Mouse (Mus musculus) lung, postnatal 0 days (tissue): ENCODE data around the gene Phlda1. TPM values are rescaled to one million over a fixed set of nuclear protein-coding genes. Genes with fewer than 3 reads are reported as not detected.

ENCODE experiments used
- ATAC-seq: fragments of 200-750 bp; cut with Nextera tagmentation; 2 replicates; pipeline ENCODE4 v1.8.0; 2017; ENCODE audit warnings: moderate library complexity
- DNase-seq: peaks from one replicate; pipeline ENCODE4 v3.0.0-alpha.2; 2016; ENCODE audit warnings: low spot score
- H3K27ac ChIP-seq: fragments of 300-500 bp; sonication (generic); 2 replicates; pipeline ENCODE4 v1.5.1; 2014; ENCODE audit warnings: antibody characterized with exemption, mild to moderate bottlenecking, low read length, mixed read lengths
- H3K27me3 ChIP-seq: fragments of 300-500 bp; sonication (generic); replicated peaks from 2 replicates; pipeline ENCODE4 v1.6.1; 2014; ENCODE audit warnings: low read length, mixed read lengths; ENCODE audit not compliant: insufficient read depth
- H3K36me3 ChIP-seq: fragments of 300-500 bp; sonication (generic); 2 replicates; pipeline ENCODE4 v1.6.1; 2014; ENCODE audit warnings: low read length, mixed read lengths; ENCODE audit not compliant: insufficient read depth
- H3K4me1 ChIP-seq: fragments of 300-500 bp; sonication (generic); 2 replicates; pipeline ENCODE4 v1.6.1; 2014; ENCODE audit warnings: antibody characterized with exemption, low read depth, low read length, mixed read lengths; ENCODE audit not compliant: insufficient read depth
- H3K4me2 ChIP-seq: fragments of 300-500 bp; sonication (generic); replicated peaks from 2 replicates; pipeline ENCODE4 v1.6.1; 2014; ENCODE audit warnings: low read depth, mild to moderate bottlenecking, low read length, moderate library complexity, mixed read lengths
- H3K4me3 ChIP-seq: fragments of 300-500 bp; sonication (generic); 2 replicates; pipeline ENCODE4 v1.5.1; 2014; ENCODE audit warnings: low read depth, low read length
- H3K9ac ChIP-seq: fragments of 300-500 bp; sonication (generic); replicated peaks from 2 replicates; pipeline ENCODE4 v1.6.1; 2014; ENCODE audit warnings: low read depth, mild to moderate bottlenecking
- H3K9me3 ChIP-seq: fragments of 300-500 bp; sonication (generic); 2 replicates; pipeline ENCODE4 v1.6.1; 2016; ENCODE audit warnings: low read length, mixed read lengths
- CTCF ChIP-seq: IDR thresholded peaks from 2 replicates; pipeline ENCODE4 v1.5.1; 2016; ENCODE audit warnings: antibody characterized with exemption, mild to moderate bottlenecking
- EP300 ChIP-seq: IDR thresholded peaks from 2 replicates; pipeline ENCODE4 v1.6.1; 2016; ENCODE audit warnings: antibody characterized with exemption, mild to moderate bottlenecking, control low read depth
- WGBS: fragments of 180-500 bp; shearing (Covaris S2); extraction: QIAGEN DNeasy Blood & Tissue Kit; methylation state at CpG from one replicate; pipeline ENCODE4 v1.1.7; 2014; 5-methylcytosine and 5-hydroxymethylcytosine counted together
- polyA plus RNA-seq: library from polyadenylated mRNA; unstranded; fragments of >200 nt; fragmentation: Nextera tagmentation; extraction: Ambion mirVana; gene quantifications from 2 replicates; pipeline ENCODE4 v1.2.1, GENCODE M21; 2015

Gene Phlda1
- polyA plus RNA-seq, 1 experiment from 2014 or later = 100.0 TPM

DNA sequence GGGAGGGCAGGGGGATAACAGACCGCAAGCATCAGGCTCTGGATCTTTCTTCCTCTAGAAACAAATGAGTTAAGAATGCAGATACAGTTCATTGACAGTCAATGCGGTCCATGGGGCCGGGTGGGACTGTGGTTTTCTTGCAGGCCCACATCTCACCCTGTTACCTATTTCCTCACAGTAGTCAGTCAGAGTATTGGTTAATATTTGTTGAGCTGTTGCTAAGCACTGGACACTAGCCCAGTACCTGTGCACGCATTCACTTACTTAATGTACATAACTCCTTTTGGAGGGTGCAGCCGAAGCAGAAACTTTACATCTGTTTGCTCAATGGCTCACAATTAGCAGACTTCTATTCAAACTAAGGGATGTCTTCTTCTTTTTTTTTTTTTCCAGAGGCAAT is 52.1 kb downstream of the Phlda1 start:
- ATAC-seq = peak; percentile 75
- Histone ChIP-seq H3K36me3 (no peaks in the 10 kb centered on the region), H3K4me1 (peaks cover 19% of the 10 kb centered on the region), H3K9me3 (no peaks in the 10 kb centered on the region), H3K4me3 (no peak overlapping the region), H3K4me2 (no peak overlapping the region), H3K9ac (no peak overlapping the region), H3K27me3 (no peaks in the 10 kb centered on the region), H3K27ac (no peak overlapping the region)
- 28% methylated on average over 5 of the region's 5 CpGs for WGBS
- TF ChIP-seq CTCF (no peak), EP300 (0 out of 2 replicates have a peak, but pooled peaks have one; percentile 10)
- peak; percentile 84 for DNase-seq

Other genes with a start within 250 kb of the Phlda1 start
- 3.1 and 3.2 TPM in 2 replicates for gene Bbs10, start 207.6 kb upstream of the Phlda1 start, polyA plus RNA-seq
- 127 and 133 TPM in 2 replicates for gene Nap1l1, start 33.1 kb upstream of the Phlda1 start, polyA plus RNA-seq